Comparison of ENCODE assay signal across 37 mouse cellular contexts in the genomic region with DNA sequence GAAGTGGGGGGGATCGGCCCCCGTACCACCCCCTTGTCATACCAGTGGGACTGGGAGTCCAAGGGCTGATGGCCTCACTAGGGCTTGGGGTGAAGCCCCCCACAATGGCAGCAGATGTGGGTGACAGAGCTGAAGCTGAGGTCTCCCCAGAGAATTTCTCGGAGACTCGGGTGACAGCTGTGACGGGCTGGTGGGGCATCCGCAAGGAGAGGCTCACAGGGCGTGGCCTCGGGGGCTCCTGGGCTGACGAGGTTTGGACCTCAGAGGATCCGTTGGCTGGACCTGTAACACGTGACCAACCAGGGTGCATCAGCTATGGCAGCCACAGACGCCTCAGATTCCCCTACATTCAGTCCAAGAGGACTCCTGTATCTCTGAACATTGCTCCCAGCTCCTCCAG. TPM values are rescaled to one million over a fixed set of nuclear protein-coding genes. Genes with fewer than 3 reads are reported as not detected.
A peak's percentile ranks its signal among the peaks of the same experiment; 100 is the strongest.
DNase-seq lines count a peak whose midpoint lies in the region; ATAC-seq and TF ChIP-seq lines count a peak whose summit lies in the region.
"Had no signal": no experiment of that assay in that cellular context is flagged by ENCODE, and none has a peak within 500 bp of the region (broad histone marks: within the 10 kb centered on the region; RNA-seq: fewer than 3 reads in every experiment).

No protein-coding gene starts in this region.

- no peak overlapping the region for H3K9ac ChIP-seq in kidney, embryonic 15.5 days
- H3K9ac ChIP-seq in lung, embryonic 16.5 days (ENCODE audit: low read length), result no peak overlapping the region
- H3K9ac ChIP-seq in lung, postnatal 0 days (replicated peaks; ENCODE audit: low read depth), result no peak overlapping the region
- H3K9ac ChIP-seq: hindbrain, embryonic 14.5 days; liver, embryonic 15.5 days; stomach, embryonic 15.5 days had no signal

- H3K36me3 ChIP-seq in kidney, embryonic 15.5 days, result peaks cover 31% of the 10 kb centered on the region
- peaks cover 19% of the 10 kb centered on the region for H3K36me3 ChIP-seq in lung, embryonic 16.5 days (ENCODE audit: control insufficient read depth, insufficient read depth, low read length)
- H3K36me3 ChIP-seq in lung, postnatal 0 days (ENCODE audit: insufficient read depth, low read length), result peaks cover 4% of the 10 kb centered on the region
- H3K36me3 ChIP-seq: liver, embryonic 15.5 days had no signal

- H3K9me3 ChIP-seq in kidney, embryonic 15.5 days (replicated peaks), result no peaks in the 10 kb centered on the region
- H3K9me3 ChIP-seq in lung, embryonic 16.5 days (ENCODE audit: control insufficient read depth, low read length), result no peaks in the 10 kb centered on the region
- H3K9me3 ChIP-seq in lung, postnatal 0 days (ENCODE audit: low read length), result no peaks in the 10 kb centered on the region
- H3K9me3 ChIP-seq: heart, embryonic 12.5 days; liver, embryonic 15.5 days; stomach, embryonic 15.5 days had no signal

- whole genome bisulfite sequencing in kidney, embryonic 15.5 days, result 83% methylated on average over 12 of the region's 12 CpGs
- WGBS in lung, embryonic 16.5 days, result 88% methylated on average over 12 of the region's 12 CpGs
- WGBS in lung, postnatal 0 days, result 77% methylated on average over 11 of the region's 12 CpGs

- H3K27me3 ChIP-seq in kidney, embryonic 15.5 days, result no peaks in the 10 kb centered on the region
- no peaks in the 10 kb centered on the region for H3K27me3 ChIP-seq in lung, embryonic 16.5 days (ENCODE audit: control insufficient read depth, insufficient read depth, low read depth, low read length)
- no peaks in the 10 kb centered on the region for H3K27me3 ChIP-seq in lung, postnatal 0 days (replicated peaks; ENCODE audit: insufficient read depth, low read length)
- H3K27me3 ChIP-seq: heart, embryonic 12.5 days; stomach, embryonic 15.5 days had no signal

- no peak for TF ChIP-seq CTCF in lung, postnatal 0 days (IDR thresholded peaks at IDR 0.05)

- peaks cover 88% of the 10 kb centered on the region for H3K4me1 ChIP-seq in kidney, embryonic 15.5 days
- H3K4me1 ChIP-seq in lung, embryonic 16.5 days (replicated peaks; ENCODE audit: control insufficient read depth, insufficient read depth, low read length), result peaks cover 62% of the 10 kb centered on the region
- peaks cover 23% of the 10 kb centered on the region; the same call in 1 of the 2 replicates for H3K4me1 ChIP-seq in lung, postnatal 0 days (ENCODE audit: insufficient read depth, low read depth, low read length)

- H3K27ac ChIP-seq in kidney, embryonic 15.5 days, result peak overlapping the region; percentile 94
- peak overlapping the region; percentile 83 for H3K27ac ChIP-seq in lung, embryonic 16.5 days (ENCODE audit: low read length)
- H3K27ac ChIP-seq in lung, postnatal 0 days (ENCODE audit: low read length), result no peak overlapping the region
- H3K27ac ChIP-seq: hindbrain, embryonic 14.5 days; liver, embryonic 15.5 days; stomach, embryonic 15.5 days had no signal

- H3K4me2 ChIP-seq in kidney, embryonic 15.5 days, result no peak overlapping the region
- no peak overlapping the region for H3K4me2 ChIP-seq in lung, embryonic 16.5 days (ENCODE audit: low read depth, low read length)
- no peak overlapping the region for H3K4me2 ChIP-seq in lung, postnatal 0 days (replicated peaks; ENCODE audit: low read depth, low read length)
- H3K4me2 ChIP-seq: hindbrain, embryonic 14.5 days; liver, embryonic 15.5 days; midbrain, embryonic 11.5 days; stomach, embryonic 15.5 days had no signal

- peak; percentile 91 for DNase-seq in heart, adult 11 months
- no peak for DNase-seq in heart, adult 18-20 months
- no peak for DNase-seq in kidney, postnatal 36 days
- DNase-seq in lung, postnatal 0 days (ENCODE audit: low spot score), result no peak
- peak; percentile 31 for DNase-seq in ZHBTc4 (ENCODE audit: low read depth, low spot score)
- DNase-seq: adrenal gland, adult 2 months; adrenal gland, postnatal 36 days; cerebellum, adult 18-20 months; cerebellum, postnatal 10 days; gastrocnemius, postnatal 10 days; heart, postnatal 4 days; kidney, adult 18-20 months; layer of hippocampus, adult 9-11 months; right cerebral cortex, postnatal 25 days; thymus, adult 18-20 months; thymus, postnatal 25 days had no signal

- ATAC-seq in kidney, embryonic 15.5 days (replicated peaks; ENCODE audit: low FRiP score), result no peak
- ATAC-seq in lung, embryonic 16.5 days (ENCODE audit: low read depth), result no peak
- ATAC-seq in lung, postnatal 0 days, result no peak
- ATAC-seq: activated CD4-positive, CD25-positive, alpha-beta regulatory T cell, adult 4 months; forebrain, embryonic 16.5 days; inflammation-experienced regulatory T-cells, adult 6 months; midbrain, embryonic 16.5 days had no signal

- H3K4me3 ChIP-seq in kidney, embryonic 15.5 days (replicated peaks), result no peak overlapping the region
- H3K4me3 ChIP-seq in lung, embryonic 16.5 days (ENCODE audit: low read length), result no peak overlapping the region
- no peak overlapping the region for H3K4me3 ChIP-seq in lung, postnatal 0 days (ENCODE audit: low read depth, low read length)
- H3K4me3 ChIP-seq: erythroblast, embryonic 14.5 days; heart, embryonic 12.5 days; liver, embryonic 15.5 days; stomach, embryonic 15.5 days had no signal

- no peak for TF ChIP-seq EP300 in lung, postnatal 0 days (IDR thresholded peaks at IDR 0.05)

RNA-seq across cellular contexts. Expression of a gene that starts 8.5 kb away (rescaled TPM):
- total RNA-seq in heart, adult 18-20 months (2021), result 10 to 100 TPM in 1 of 2 experiments, 1 to 10 TPM in 1; 9.4 to 11.3 TPM
- 109 and 111 TPM in 2 replicates for polyA plus RNA-seq in kidney, embryonic 15.5 days (2015; fragmentation: Nextera tagmentation; extraction: Ambion mirVana)
- 133 and 136 TPM in 2 replicates for polyA plus RNA-seq in lung, embryonic 16.5 days (2015; fragmentation: Nextera tagmentation; extraction: Ambion mirVana)
- 108 TPM in 2 replicates for polyA plus RNA-seq in lung, postnatal 0 days (2015; fragmentation: Nextera tagmentation; extraction: Ambion mirVana)
- total RNA-seq: megakaryocyte progenitor cell, adult 5-6 weeks; neutrophil, adult 5-6 weeks had no signal
- polyA plus RNA-seq: activated CD4-positive, CD25-positive, alpha-beta regulatory T cell, adult 4 months; erythroblast, embryonic 14.5 days; inflammation-experienced regulatory T-cells, adult 6 months had no signal

RNA-seq across cellular contexts. Expression of a gene that starts 32.4 kb away (rescaled TPM):
- not detected for total RNA-seq in heart, adult 18-20 months (2021)
- polyA plus RNA-seq in kidney, embryonic 15.5 days (2015; fragmentation: Nextera tagmentation; extraction: Ambion mirVana), result 0.87 and 0.95 TPM in 2 replicates
- 0.19 TPM in 1 of 2 replicates, not detected in the other for polyA plus RNA-seq in lung, embryonic 16.5 days (2015; fragmentation: Nextera tagmentation; extraction: Ambion mirVana)
- polyA plus RNA-seq in lung, postnatal 0 days (2015; fragmentation: Nextera tagmentation; extraction: Ambion mirVana), result 0.94 and 1.0 TPM in 2 replicates
- total RNA-seq: common myeloid progenitor, adult 5-6 weeks; heart, postnatal 4 days; left cerebral cortex, postnatal 14 days; megakaryocyte progenitor cell, adult 5-6 weeks; neutrophil, adult 5-6 weeks had no signal
- polyA plus RNA-seq: activated CD4-positive, CD25-positive, alpha-beta regulatory T cell, adult 4 months; erythroblast, embryonic 14.5 days; forebrain, embryonic 11.5 days; forebrain, embryonic 16.5 days; heart, embryonic 12.5 days; heart, postnatal 0 days; inflammation-experienced regulatory T-cells, adult 6 months; limb, embryonic 11.5 days; midbrain, embryonic 11.5 days; midbrain, embryonic 16.5 days; neural tube, embryonic 11.5 days had no signal

RNA-seq across cellular contexts. Expression of a gene that starts 38.2 kb away (rescaled TPM):
- total RNA-seq in heart, adult 18-20 months (2021), result 10 to 100 TPM; 43.1 to 47.5 TPM
- 162 and 184 TPM in 2 replicates for polyA plus RNA-seq in kidney, embryonic 15.5 days (2015; fragmentation: Nextera tagmentation; extraction: Ambion mirVana)
- 106 and 126 TPM in 2 replicates for polyA plus RNA-seq in lung, embryonic 16.5 days (2015; fragmentation: Nextera tagmentation; extraction: Ambion mirVana)
- polyA plus RNA-seq in lung, postnatal 0 days (2015; fragmentation: Nextera tagmentation; extraction: Ambion mirVana), result 41.5 and 44.3 TPM in 2 replicates

RNA-seq across cellular contexts. Expression of a gene that starts 40.7 kb away (rescaled TPM):
- under 1 TPM in 1 of 2 experiments, not detected in 1; 0.75 TPM for total RNA-seq in heart, adult 18-20 months (2021)
- 5.4 and 5.6 TPM in 2 replicates for polyA plus RNA-seq in kidney, embryonic 15.5 days (2015; fragmentation: Nextera tagmentation; extraction: Ambion mirVana)
- 17.8 and 22.4 TPM in 2 replicates for polyA plus RNA-seq in lung, embryonic 16.5 days (2015; fragmentation: Nextera tagmentation; extraction: Ambion mirVana)
- 14.2 and 17.3 TPM in 2 replicates for polyA plus RNA-seq in lung, postnatal 0 days (2015; fragmentation: Nextera tagmentation; extraction: Ambion mirVana)
- total RNA-seq: liver, adult 2 months; megakaryocyte progenitor cell, adult 5-6 weeks; neutrophil, adult 5-6 weeks had no signal
- polyA plus RNA-seq: activated CD4-positive, CD25-positive, alpha-beta regulatory T cell, adult 4 months; erythroblast, embryonic 14.5 days; inflammation-experienced regulatory T-cells, adult 6 months; liver, adult 2 months; liver, embryonic 15.5 days had no signal

Comparison
In these comparisons a context has a peak if more than half of its experiments do, and no peak if none do; other contexts are left out.
1. DNase-seq: peak in heart, adult 11 months (single experiment) and ZHBTc4 (single experiment); none in heart, adult 18-20 months (0 of 2), kidney, postnatal 36 days (0 of 2) and lung, postnatal 0 days (single experiment).